Mouse (Mus musculus): ENCODE data around the gene Pard3b.

DNA sequence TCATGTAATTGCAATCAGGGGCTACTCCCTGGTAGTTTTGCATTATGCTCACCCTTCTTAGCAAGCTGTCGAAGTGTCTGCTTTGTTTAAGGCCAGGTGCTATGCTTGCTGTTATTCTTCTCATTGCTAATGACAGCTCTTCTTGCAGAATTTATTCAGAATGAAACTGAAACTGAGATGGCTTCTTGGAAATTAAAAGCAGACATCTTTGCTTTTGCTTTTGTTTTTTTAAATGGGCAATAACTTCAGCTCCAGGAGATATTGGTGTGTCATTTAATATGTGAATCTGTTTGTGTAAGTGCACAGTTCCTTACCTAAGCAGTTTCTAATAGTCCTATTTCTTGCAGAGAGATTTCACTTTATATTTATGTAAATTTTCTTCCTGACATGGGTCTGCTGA, 562.3 kb downstream of the Pard3b start:
- TF ChIP-seq CTCF (IDR thresholded peaks at IDR 0.05; ENCODE audit: low read depth, low read length) (no peak), POLR2A (IDR thresholded peaks at IDR 0.05; ENCODE audit: extremely low read depth, insufficient read depth, low read length) (no peak)

All from liver, adult 2 months (tissue).